Mouse (Mus musculus): ENCODE measurements around the gene Cacna1d.

Cacna1d gene

GRCm38 (mm10) chr14:30491342-30491741 lies at the start of gene Cacna1d:
Gene Cacna1d, minus strand, starts transcription at chr14:30491455.
- DNase-seq (ENCODE audit: low spot score in 2 of 2), result no peak

- no peak for DNase-seq (ENCODE audit: low spot score in 2 of 2)
Observed at GRCm38 (mm10) chr14:30533780-30534450, 42.7 kb upstream of the Cacna1d start.

- no peak for DNase-seq (ENCODE audit: low spot score in 2 of 2)
Observed at GRCm38 (mm10) chr14:30531896-30532295, 40.6 kb upstream of the Cacna1d start.

DNA sequence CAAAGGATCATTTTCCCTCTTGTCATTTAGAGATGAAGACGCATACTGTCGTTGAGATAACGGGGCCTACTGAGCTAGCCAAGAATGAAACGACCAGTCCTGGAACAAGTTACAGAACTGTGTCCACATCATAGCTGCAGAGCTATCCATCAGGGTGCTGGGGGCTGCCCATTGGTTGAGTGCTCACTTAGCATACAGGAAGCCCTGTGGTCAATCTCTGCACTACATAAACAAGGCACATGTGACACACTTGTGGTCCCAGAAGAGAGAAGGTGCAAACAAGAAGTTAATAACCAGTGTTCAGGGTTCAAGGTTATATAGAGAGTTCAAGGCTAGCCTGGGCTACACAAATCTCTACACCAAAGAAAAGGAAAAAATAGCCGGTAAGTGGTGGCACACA lies 40.2 kb upstream of the Cacna1d start:
- no peak for DNase-seq (ENCODE audit: low spot score in 2 of 2)

DNA sequence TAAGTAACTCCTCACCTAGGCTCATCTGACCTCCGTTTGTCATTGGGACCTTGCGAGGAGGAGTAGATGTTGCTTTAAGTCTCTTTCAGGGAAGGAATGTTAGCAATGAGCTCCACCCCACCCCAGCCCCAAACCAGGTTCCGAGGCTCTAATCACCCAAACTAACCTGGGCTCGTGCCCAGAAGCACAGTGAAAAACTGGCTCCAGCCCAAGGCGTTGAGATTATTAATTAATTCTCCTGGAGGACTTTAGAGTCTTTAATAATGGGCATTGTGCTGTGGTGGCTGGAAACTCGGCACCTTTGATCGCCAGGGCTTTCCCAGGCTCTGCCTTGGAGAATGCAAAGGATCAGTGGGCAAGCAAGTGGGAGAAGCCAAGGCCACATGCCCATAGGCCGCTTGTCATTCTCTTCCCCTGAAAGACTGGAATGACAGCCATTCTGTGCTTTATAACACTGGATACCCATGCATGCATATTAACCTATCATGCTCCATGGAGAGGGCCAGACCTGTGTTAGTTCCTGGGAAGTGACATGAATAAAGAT lies 39.5 kb upstream of the Cacna1d start:
- DNase-seq (ENCODE audit: low spot score in 2 of 2), result no peak

DNA sequence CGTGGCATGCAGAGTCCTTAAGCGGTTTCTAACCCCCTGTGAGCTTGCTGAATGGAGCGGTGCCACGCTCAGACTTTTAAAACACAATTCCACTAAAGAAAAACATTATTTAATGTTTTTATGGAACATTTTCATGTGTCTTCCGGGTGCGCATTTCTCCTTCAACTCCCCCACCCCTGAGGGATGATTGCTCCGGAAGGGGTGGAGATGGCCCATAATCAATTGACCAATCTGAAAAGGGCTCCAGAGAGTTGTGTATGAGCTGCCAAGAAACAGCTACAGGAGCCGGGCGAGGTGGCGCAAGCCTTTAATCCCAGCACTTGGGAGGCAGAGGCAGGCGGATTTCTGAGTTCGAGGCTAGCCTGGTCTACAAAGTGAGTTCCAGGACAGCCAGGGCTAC lies 38.2 kb upstream of the Cacna1d start:
- no peak for DNase-seq (ENCODE audit: low spot score in 2 of 2)

DNA sequence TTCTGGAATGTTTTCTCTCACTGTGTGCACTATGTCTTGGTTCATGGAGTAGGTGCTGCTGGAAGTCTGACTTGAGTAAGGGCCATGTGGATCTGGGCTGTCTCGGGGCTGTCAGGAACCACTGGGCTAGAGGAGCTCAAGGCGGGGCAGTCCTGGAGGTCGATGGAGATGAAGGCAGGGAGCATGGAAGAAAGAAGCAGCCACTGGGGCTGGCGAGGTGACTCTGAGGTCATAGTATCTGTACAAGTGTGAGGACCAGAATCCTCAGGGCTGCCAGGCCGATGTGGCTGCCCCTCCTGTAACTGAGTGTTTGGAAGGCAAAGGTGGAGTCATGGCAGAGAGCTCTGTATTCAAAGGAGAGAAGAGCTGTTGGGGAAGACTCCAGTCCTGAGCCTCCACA lies 37.7 kb upstream of the Cacna1d start:
- DNase-seq (ENCODE audit: low spot score in 2 of 2), result no peak

- no peak for DNase-seq (ENCODE audit: low spot score in 2 of 2)
Observed at GRCm38 (mm10) chr14:30528392-30528791, 37.1 kb upstream of the Cacna1d start.

GRCm38 (mm10) chr14:30523356-30523755 lies 32.1 kb upstream of the Cacna1d start:
- DNase-seq (ENCODE audit: low spot score in 2 of 2), result peak; percentile 36 to 38

GRCm38 (mm10) chr14:30519323-30519722 lies 28.1 kb upstream of the Cacna1d start:
- DNase-seq (ENCODE audit: low spot score in 2 of 2), result no peak

GRCm38 (mm10) chr14:30515931-30516723 lies 24.9 kb upstream of the Cacna1d start:
- peak in 1 of 2 experiments; percentile 29 for DNase-seq (ENCODE audit: low spot score in 2 of 2)

DNA sequence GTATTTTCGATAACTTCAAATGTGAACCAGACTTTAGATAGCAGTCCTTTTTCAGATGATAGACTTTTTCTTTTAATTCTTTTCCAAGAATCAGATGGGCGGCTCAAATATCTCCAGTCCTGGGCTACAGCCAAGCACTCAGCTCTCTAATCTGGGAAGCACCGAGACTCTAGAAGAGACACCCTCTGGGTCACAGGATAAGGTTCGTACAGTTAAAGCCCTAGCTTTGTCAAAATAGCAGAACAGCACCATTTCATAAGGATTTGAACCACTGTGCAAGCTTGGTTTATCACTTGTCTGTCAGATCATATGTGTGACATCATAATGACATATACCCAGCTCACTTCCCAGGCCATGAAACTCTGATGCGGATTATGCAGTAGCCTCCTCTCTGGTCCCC lies 21.6 kb upstream of the Cacna1d start:
- DNase-seq (ENCODE audit: low spot score in 2 of 2), result no peak

GRCm38 (mm10) chr14:30510214-30510763 lies 19.0 kb upstream of the Cacna1d start:
- no peak for DNase-seq (ENCODE audit: low spot score in 2 of 2)

- DNase-seq (ENCODE audit: low spot score in 2 of 2), result no peak
Observed at GRCm38 (mm10) chr14:30504990-30505389, 13.7 kb upstream of the Cacna1d start.

DNA sequence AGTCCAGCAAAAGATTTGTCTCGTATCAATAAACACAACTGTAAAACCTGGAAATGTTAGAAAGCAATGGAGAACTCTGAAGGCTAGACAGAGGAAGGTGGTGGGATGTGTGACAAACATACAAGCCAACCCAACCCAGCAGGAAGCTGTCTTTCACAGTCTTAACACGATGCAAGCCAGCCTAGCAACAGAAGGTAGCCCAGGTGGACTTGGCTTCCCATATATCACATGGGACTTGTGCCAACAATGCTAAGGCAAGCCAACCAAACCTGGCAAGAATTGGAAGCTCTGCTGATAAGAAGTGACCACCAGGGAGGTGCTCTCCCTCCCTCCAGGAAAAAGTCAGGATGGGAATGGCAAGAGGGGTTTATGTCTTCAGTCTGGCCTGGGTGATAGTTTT lies 6.9 kb upstream of the Cacna1d start:
- no peak for DNase-seq (ENCODE audit: low spot score in 2 of 2)

- no peak for DNase-seq (ENCODE audit: low spot score in 2 of 2)
Observed at GRCm38 (mm10) chr14:30494998-30495397, 3.7 kb upstream of the Cacna1d start.

- DNase-seq (ENCODE audit: low spot score in 2 of 2), result no peak
Observed at GRCm38 (mm10) chr14:30493276-30493675, 2.0 kb upstream of the Cacna1d start.

DNA sequence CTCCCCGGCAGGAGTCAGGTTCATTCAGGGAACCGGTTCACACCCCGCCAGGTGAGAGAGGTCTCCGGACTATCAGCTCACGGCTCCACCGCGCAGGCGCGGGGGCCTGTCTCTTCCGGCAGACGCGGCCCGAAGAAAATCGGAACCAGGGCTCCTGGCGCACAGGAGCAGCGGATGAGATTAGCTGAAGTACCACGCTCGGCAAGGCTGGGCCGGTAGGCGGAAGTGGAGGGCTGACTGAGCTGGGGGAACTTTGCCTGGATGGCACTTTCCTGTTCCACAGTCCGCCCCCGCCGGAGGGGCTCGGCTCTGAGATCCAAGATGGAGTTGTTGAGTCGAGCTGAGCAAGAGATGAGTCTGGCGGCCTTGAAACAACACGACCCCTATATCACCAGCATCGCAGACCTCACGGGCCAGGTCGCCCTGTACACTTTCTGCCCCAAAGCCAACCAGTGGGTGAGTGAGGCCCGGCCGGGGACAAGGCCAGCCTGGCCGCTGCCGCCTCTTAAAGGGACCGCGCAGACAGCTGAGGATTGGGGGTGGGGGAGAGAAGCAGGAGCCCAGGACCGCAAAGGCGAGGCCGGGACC lies 11.8 kb downstream of the Cacna1d start, which contains the start of gene Dcp1a:
Dcp1a (plus strand) TSS at position 175 of the 588 bp plus-strand sequence.
- peak; percentile 97 to 98 for DNase-seq (ENCODE audit: low spot score in 2 of 2)

- no peak for DNase-seq (ENCODE audit: low spot score in 2 of 2)
Observed at GRCm38 (mm10) chr14:30474416-30474815, 16.8 kb downstream of the Cacna1d start.

GRCm38 (mm10) chr14:30473605-30474004 lies 17.6 kb downstream of the Cacna1d start:
- DNase-seq (ENCODE audit: low spot score in 2 of 2), result no peak

DNA sequence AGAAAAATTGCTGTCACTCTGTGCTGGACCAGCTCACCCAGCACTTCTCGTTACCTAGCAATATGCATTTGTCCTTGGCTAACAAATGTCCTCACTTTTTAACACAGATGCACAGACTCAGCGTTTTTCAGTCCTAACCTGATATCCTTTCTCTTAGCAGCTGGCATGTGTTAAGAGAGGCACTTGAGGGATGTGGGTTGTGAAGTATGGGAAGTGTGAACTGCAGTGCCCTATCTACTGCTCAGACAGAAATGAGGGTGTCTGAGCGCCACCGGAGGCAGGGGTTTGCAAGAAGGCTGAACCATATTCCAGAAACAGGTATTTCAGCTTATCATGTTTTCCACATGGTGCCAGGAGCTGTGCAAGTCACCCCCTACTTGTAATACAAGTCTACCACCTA lies 27.9 kb downstream of the Cacna1d start:
- peak in 1 of 2 experiments; percentile 11 for DNase-seq (ENCODE audit: low spot score in 2 of 2)

DNA sequence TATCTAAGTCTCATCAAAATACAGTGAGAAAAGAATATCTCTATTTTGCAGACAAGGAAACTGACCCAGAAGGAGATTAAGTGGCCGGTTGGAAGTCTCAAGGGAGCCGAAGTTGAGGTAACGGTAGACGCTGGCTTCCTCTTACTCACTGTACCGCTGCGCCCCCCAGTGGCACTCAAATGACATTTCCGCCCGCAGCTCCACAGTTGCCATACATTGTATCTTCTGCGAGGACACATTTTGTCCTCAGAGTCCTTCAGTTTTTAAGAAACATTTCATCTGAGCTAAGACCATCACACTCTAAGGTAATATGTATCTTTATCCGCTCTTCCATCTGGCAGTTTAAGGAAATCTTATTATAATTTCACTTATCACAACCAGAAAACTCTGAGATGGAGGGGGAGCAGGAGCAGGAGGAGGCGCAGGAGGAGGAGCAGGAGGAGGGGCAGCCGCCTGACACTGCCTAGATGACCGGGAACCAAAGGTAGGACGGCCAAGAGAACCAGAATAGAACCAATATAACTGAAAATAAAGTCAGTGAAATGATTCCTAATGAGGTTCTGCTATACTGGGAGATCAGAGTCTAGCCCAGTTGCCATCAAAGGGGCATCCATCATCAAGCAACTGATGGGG lies 31.2 kb downstream of the Cacna1d start:
- DNase-seq (ENCODE audit: low spot score in 2 of 2), result peak; percentile 73 to 84

Measured in frontal cortex, postnatal 36 days (tissue).